Mouse (Mus musculus): ENCODE results near the gene Ctdsp1. TPM values are rescaled to one million over a fixed set of nuclear protein-coding genes. Genes with fewer than 3 reads are reported as not detected.

Gene Ctdsp1
- polyA plus RNA-seq, 1 experiment from 2014 or later: 96.0 TPM

DNA sequence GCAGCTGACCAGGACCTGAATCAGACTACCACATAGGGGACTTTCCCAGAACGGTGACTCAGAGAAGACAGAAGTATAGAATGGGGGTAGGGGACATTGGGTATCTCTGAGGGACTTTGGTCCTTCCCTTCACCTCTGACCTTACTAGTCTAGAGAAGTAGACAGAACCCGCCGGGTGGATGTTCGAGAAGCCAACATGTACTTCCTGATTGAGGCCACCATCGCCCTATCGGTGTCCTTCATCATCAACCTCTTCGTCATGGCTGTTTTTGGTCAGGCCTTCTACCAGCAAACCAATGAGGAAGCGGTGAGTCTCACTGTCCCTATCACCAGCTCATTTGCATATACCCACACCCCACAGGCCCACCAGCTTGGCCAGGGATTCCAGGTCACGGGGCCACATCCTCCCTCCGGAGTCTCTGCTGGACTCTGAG, 9.7 kb upstream of the Ctdsp1 start:
- H3K4me1 ChIP-seq: no peaks in the 10 kb centered on the region; the same call in 1 of the 2 replicates
- ATAC-seq (ENCODE audit: borderline replicate concordance, extremely low read depth, low FRiP score, low TSS enrichment): no peak
- H3K36me3 ChIP-seq: no peaks in the 10 kb centered on the region
- H3K9me3 ChIP-seq: no peaks in the 10 kb centered on the region
- WGBS: 86% methylated on average over 10 of the region's 10 CpGs
- no peak overlapping the region for H3K4me3 ChIP-seq
- H3K27me3 ChIP-seq: no peaks in the 10 kb centered on the region
- no peak overlapping the region for H3K27ac ChIP-seq
- no peak overlapping the region for H3K9ac ChIP-seq
- no peak overlapping the region for H3K4me2 ChIP-seq

DNA sequence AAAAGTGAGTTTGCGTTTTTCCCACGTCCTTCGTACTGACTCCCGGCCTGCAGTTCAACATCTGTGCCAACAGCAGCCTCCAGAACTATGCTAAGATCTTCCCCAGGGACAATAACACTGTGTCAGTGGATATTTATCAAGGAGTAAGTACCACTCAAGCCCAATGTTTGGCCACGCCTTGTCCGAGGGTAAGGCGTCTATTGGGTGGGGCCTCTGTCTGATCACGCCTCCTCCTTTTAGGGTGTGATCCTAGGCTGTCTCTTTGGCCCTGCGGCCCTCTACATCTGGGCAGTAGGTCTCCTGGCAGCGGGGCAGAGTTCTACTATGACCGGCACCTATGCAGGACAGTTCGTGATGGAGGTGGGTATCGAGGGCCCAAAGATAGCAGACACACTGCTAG, 7.9 kb upstream of the Ctdsp1 start:
- Histone ChIP-seq H3K4me1 (peaks cover 9% of the 10 kb centered on the region; the same call in 1 of the 2 replicates), H3K9ac (no peak overlapping the region), H3K9me3 (no peaks in the 10 kb centered on the region), H3K4me3 (no peak overlapping the region), H3K27me3 (no peaks in the 10 kb centered on the region), H3K27ac (no peak overlapping the region), H3K36me3 (no peaks in the 10 kb centered on the region), H3K4me2 (no peak overlapping the region)
- WGBS: 67% methylated on average over 13 of the region's 13 CpGs
- ATAC-seq (ENCODE audit: borderline replicate concordance, extremely low read depth, low FRiP score, low TSS enrichment): no peak

DNA sequence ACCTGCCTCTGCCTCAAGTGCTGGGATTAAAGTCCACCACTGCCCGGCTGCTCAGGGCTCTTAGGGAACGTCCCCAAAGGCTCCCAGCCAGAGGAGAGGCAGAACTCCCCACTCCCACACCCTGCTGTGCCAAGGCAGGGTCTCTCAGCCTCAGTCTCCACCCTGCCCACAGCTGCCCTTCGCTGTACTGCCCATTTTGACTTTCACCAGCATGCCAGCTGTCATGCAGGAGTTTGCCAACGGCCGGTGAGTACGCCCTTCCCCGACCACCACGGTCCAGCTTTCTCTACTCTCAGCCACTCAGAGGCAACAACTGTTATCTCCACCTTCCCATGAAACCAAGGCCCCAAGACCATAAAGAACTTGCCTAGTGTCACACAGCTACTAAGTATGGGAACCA, 6.8 kb upstream of the Ctdsp1 start:
- no peak overlapping the region for H3K4me2 ChIP-seq
- peaks cover 13% of the 10 kb centered on the region for H3K4me1 ChIP-seq
- no peaks in the 10 kb centered on the region for H3K36me3 ChIP-seq
- H3K4me3 ChIP-seq: no peak overlapping the region
- no peaks in the 10 kb centered on the region for H3K27me3 ChIP-seq
- no peaks in the 10 kb centered on the region for H3K9me3 ChIP-seq
- no peak overlapping the region for H3K9ac ChIP-seq
- WGBS: 79% methylated on average over 8 of the region's 8 CpGs
- H3K27ac ChIP-seq: no peak overlapping the region
- no peak for ATAC-seq (ENCODE audit: borderline replicate concordance, extremely low read depth, low FRiP score, low TSS enrichment)

DNA sequence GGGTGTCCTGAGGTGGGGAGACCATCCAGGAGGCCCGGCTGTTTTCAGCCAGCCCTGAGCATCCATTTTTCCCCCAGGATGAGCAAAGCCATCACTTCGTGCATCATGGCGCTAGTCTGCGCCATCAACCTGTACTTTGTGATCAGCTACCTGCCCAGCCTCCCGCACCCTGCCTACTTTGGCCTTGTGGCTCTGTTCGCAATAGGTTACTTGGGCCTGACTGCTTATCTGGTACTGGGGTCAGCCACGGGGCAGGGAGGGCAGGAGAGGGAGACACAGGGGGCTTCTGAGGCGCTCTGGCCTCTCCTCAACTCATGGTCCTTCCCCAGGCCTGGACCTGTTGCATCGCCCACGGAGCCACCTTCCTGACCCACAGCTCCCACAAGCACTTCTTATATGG, 6.2 kb upstream of the Ctdsp1 start:
- 90% methylated on average over 10 of the region's 10 CpGs for WGBS
- Histone ChIP-seq H3K4me3 (no peak overlapping the region), H3K9ac (no peak overlapping the region)

DNA sequence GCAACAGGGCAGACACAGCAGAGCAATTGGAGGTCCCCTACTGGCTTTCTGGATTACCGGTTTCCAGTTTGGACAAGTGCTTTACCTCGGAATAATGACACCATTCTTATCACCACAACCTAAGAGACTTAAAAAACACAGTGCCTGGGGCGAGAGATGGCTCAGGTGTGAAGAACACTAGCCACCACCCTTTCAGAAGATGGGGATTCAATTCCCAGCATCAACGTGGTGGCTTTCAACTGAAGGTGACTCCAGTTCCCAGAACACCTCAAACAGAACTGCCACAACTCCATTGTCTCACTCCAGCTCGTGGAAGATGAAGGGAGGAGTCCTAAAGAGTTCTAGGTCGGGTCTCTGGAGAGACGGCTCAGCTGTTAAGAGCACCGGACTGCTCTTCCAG, 5.8 kb upstream of the Ctdsp1 start:
- WGBS: 74% methylated on average over 8 of the region's 8 CpGs
- H3K9me3 ChIP-seq: no peaks in the 10 kb centered on the region
- no peak overlapping the region for H3K9ac ChIP-seq
- H3K4me3 ChIP-seq: no peak overlapping the region
- peaks cover 23% of the 10 kb centered on the region for H3K4me1 ChIP-seq
- no peaks in the 10 kb centered on the region for H3K36me3 ChIP-seq
- no peak for ATAC-seq (ENCODE audit: borderline replicate concordance, extremely low read depth, low FRiP score, low TSS enrichment)
- no peaks in the 10 kb centered on the region for H3K27me3 ChIP-seq
- no peak overlapping the region for H3K4me2 ChIP-seq
- H3K27ac ChIP-seq: no peak overlapping the region

More for the DNA sequence above, 6.2 kb upstream of the Ctdsp1 start:
- H3K27me3 ChIP-seq: no peaks in the 10 kb centered on the region
- no peaks in the 10 kb centered on the region for H3K36me3 ChIP-seq
- ATAC-seq (ENCODE audit: borderline replicate concordance, extremely low read depth, low FRiP score, low TSS enrichment): no peak
- H3K9me3 ChIP-seq: no peaks in the 10 kb centered on the region
- peaks cover 19% of the 10 kb centered on the region for H3K4me1 ChIP-seq
- no peak overlapping the region for H3K27ac ChIP-seq
- no peak overlapping the region for H3K4me2 ChIP-seq

GRCm38 (mm10) chr1:74386363-74386713, 5.0 kb upstream of the Ctdsp1 start:
- no peak for ATAC-seq (ENCODE audit: borderline replicate concordance, extremely low read depth, low FRiP score, low TSS enrichment)
- H3K4me2 ChIP-seq: peak overlapping the region; percentile 65
- H3K9me3 ChIP-seq: no peaks in the 10 kb centered on the region
- H3K27ac ChIP-seq: peak overlapping the region; percentile 99
- H3K36me3 ChIP-seq: no peaks in the 10 kb centered on the region
- peak overlapping the region; percentile 61 for H3K9ac ChIP-seq
- no peaks in the 10 kb centered on the region for H3K27me3 ChIP-seq
- peaks cover 28% of the 10 kb centered on the region for H3K4me1 ChIP-seq
- WGBS: 42% methylated on average over 7 of the region's 10 CpGs
- peak overlapping the region; percentile 55 for H3K4me3 ChIP-seq

GRCm38 (mm10) chr1:74386714-74387385, 4.5 kb upstream of the Ctdsp1 start:
- no peaks in the 10 kb centered on the region for H3K9me3 ChIP-seq
- peak; percentile 81 for ATAC-seq (ENCODE audit: borderline replicate concordance, extremely low read depth, low FRiP score, low TSS enrichment)
- H3K27me3 ChIP-seq: no peaks in the 10 kb centered on the region
- H3K9ac ChIP-seq: peak overlapping the region; percentile 61
- H3K4me2 ChIP-seq: peak overlapping the region; percentile 65
- H3K4me1 ChIP-seq: peaks cover 28% of the 10 kb centered on the region
- under 1% methylated on average over 26 of the region's 26 CpGs for WGBS
- no peaks in the 10 kb centered on the region for H3K36me3 ChIP-seq
- H3K27ac ChIP-seq: peak overlapping the region; percentile 99
- H3K4me3 ChIP-seq: peak overlapping the region; percentile 55

DNA sequence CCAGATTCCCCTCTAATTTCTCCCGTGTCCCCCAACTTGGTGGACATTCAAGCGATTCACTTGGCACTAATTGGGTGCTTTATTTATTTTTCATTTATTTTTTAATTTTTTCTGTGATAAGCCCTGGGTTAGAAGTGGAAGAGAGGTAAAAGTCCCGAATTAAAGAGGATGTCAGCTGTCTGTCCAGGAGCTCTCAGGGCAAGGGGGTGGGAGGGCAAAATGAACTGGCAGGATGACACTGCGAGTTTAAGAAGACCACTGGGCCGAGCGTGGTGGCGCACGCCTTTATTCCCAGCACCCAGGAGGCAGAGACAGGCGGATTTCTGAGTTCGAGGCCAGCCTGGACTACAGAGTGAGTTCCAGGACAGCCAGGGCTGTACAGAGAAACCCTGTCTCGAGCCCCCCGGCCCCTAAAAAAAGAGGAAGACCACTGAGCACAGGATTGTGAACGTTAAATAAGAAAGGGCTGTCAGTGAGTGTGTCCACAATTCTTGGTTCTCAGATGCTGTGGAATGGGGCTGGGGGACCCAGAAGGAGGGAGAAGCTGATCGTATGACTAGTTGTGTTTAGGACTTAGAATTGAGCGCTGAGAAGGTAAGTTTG, 3.8 kb upstream of the Ctdsp1 start:
- peak overlapping the region; percentile 99 for H3K27ac ChIP-seq
- peak overlapping the region; percentile 55 for H3K4me3 ChIP-seq
- H3K36me3 ChIP-seq: no peaks in the 10 kb centered on the region
- H3K4me2 ChIP-seq: peak overlapping the region; percentile 65
- H3K9me3 ChIP-seq: no peaks in the 10 kb centered on the region
- peaks cover 28% of the 10 kb centered on the region for H3K4me1 ChIP-seq
- ATAC-seq (ENCODE audit: borderline replicate concordance, extremely low read depth, low FRiP score, low TSS enrichment): no peak
- peak overlapping the region; percentile 61; the same call in 1 of the 2 replicates for H3K9ac ChIP-seq
- no peaks in the 10 kb centered on the region for H3K27me3 ChIP-seq
- 47% methylated on average over 15 of the region's 15 CpGs for WGBS

DNA sequence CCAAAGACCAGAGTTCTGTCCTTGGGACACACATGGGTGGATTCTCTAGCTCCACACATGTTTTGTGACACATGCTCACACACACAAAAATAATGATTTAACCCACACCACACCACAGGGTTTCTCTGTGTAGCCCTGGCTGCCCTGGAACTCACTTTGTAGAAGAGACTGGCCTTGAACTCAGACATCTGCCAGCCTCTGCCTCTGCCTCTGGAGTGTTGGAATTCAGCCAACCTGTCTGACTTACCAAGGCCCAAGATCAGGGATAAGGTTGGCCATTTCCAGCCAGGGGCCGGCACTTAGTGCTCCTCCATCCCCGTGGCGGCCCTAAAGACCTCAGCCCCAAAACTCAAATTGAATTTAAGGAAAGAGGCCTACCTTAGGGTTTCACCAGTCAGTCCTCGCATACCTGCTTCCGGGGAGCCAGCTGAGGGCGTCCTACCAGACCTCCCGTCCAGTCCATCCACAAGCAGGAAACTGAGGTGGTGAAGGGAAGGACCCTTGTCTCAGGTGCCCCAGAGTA, 2.9 kb upstream of the Ctdsp1 start:
- WGBS: 74% methylated on average over 7 of the region's 7 CpGs
- Histone ChIP-seq H3K36me3 (peaks cover 1% of the 10 kb centered on the region; the same call in 1 of the 2 replicates), H3K4me2 (no peak overlapping the region), H3K27me3 (no peaks in the 10 kb centered on the region), H3K9ac (no peak overlapping the region), H3K27ac (peak overlapping the region; percentile 26; the same call in 1 of the 2 replicates), H3K9me3 (no peaks in the 10 kb centered on the region), H3K4me1 (peaks cover 36% of the 10 kb centered on the region), H3K4me3 (no peak overlapping the region)
- no peak for ATAC-seq (ENCODE audit: borderline replicate concordance, extremely low read depth, low FRiP score, low TSS enrichment)

- H3K4me1 ChIP-seq: peaks cover 43% of the 10 kb centered on the region
- 4% methylated on average over 29 of the region's 29 CpGs for WGBS
These were observed 1.4 kb upstream of the Ctdsp1 start for GRCm38 (mm10) chr1:74389831-74390286.

GRCm38 (mm10) chr1:74390287-74390906, 912 bp upstream of the Ctdsp1 start:
- Histone ChIP-seq H3K4me1 (peaks cover 46% of the 10 kb centered on the region), H3K4me3 (peak overlapping the region; percentile 97), H3K27me3 (no peaks in the 10 kb centered on the region), H3K4me2 (peak overlapping the region; percentile 86), H3K27ac (peak overlapping the region; percentile 99), H3K9ac (peak overlapping the region; percentile 39), H3K36me3 (peaks cover 20% of the 10 kb centered on the region), H3K9me3 (no peaks in the 10 kb centered on the region)
- no peak for ATAC-seq (ENCODE audit: borderline replicate concordance, extremely low read depth, low FRiP score, low TSS enrichment)
- WGBS: 3% methylated on average over 21 of the region's 21 CpGs

More at GRCm38 (mm10) chr1:74389831-74390286, 1.4 kb upstream of the Ctdsp1 start:
- Histone ChIP-seq H3K9ac (peak overlapping the region; percentile 39), H3K27ac (peak overlapping the region; percentile 99), H3K36me3 (peaks cover 15% of the 10 kb centered on the region), H3K4me2 (peak overlapping the region; percentile 86), H3K9me3 (no peaks in the 10 kb centered on the region), H3K27me3 (no peaks in the 10 kb centered on the region), H3K4me3 (peak overlapping the region; percentile 97)
- ATAC-seq (ENCODE audit: borderline replicate concordance, extremely low read depth, low FRiP score, low TSS enrichment): no peak

Data from lung, embryonic 15.5 days (tissue).